Mouse (Mus musculus): ENCODE data around the gene Olfr1186.
"Not testable (repeated sequence)": the region's sequence is repeated elsewhere in the genome, so short reads cannot be mapped to it uniquely, and the experiment has no call there.

The Olfr1186 gene

GRCm38 (mm10) chr2:88518251-88518650 lies at the start of gene Olfr1186:
TSS of gene Olfr1186 (plus strand) at chr2:88518551.
- no peak for DNase-seq (ENCODE audit: low read depth, low spot score)

DNA sequence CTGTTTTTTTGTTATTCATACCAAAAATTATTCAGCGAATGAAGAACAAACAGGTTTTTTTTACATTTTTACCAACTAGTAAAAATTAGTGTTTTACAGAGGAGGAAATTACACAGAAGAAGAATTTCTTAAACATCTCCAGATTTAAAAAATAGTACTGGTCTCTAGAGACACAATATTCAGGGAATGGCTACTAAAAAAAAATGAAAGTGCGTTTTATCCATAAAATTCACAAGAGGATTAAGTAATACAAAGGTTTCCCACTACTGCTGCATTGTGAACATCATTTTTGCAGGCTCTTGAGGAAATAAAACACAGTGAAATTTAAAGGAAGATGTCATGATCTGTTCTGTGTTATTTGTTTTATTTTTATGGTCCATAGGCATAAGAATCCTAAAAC lies 35.1 kb upstream of the Olfr1186 start, which contains the start of gene Olfr1184:
Olfr1184 (plus strand) TSS at position 301 of the 400 bp plus-strand sequence.
- no peak for DNase-seq (ENCODE audit: low read depth, low spot score)

GRCm38 (mm10) chr2:88493020-88493419 lies 25.3 kb upstream of the Olfr1186 start, which contains the start of gene Olfr1185-ps1:
TSS of gene Olfr1185-ps1 (plus strand) at chr2:88493320.
- no peak for DNase-seq (ENCODE audit: low read depth, low spot score)

DNA sequence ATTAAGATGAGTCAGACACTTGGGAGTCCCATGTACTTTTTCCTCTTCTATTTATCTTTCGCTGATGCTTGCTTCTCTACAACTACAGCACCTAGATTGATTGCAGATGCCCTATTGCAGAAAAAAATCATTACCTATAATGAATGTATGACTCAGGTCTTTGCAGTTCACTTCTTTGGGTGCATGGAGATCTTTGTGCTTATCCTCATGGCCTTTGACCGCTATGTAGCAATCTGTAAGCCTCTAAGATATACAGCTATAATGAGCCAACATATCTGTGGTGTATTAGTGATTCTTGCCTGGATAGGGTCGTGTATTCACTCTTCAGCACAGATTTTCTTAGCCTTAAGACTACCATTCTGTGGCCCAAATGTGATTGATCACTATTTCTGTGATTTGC lies 7.4 kb downstream of the Olfr1186 start:
- DNase-seq (ENCODE audit: low read depth, low spot score) = no peak

DNA sequence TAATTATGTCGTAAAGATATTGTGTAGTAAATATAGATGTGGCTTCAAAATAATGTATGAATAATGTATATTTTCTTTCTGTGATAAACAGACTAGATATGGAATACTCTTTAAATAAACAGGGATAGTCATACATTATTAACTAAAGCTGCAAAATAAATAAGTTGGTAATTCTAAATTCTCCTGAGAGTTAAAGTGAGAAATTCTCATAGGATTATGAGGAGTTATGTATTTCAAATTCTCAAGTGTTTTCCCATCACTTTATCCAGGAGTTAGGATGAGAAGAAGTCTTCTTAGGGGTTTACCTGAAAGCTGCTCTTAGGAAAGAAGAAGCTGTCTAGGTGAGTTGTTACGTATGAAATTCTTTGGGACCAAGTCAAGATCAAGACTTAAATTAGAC lies 38.3 kb downstream of the Olfr1186 start, which contains the start of gene Olfr1188:
Olfr1188 (plus strand) TSS at position 301 of the 400 bp plus-strand sequence.
- DNase-seq (ENCODE audit: low read depth, low spot score) = no peak

- DNase-seq (ENCODE audit: low read depth, low spot score) = not testable (repeated sequence)
These were observed 54.3 kb downstream of the Olfr1186 start for GRCm38 (mm10) chr2:88572696-88573095.
